Mouse (Mus musculus) G1E-ER4 (cell line): Measurements from ENCODE around the gene Itprip. TPM values are rescaled to one million over a fixed set of nuclear protein-coding genes. Genes with fewer than 3 reads are reported as not detected.

Source experiments
- GATA1 ChIP-seq: IDR thresholded peaks from one replicate; pipeline ENCODE4 v1.8.0; 2012; ENCODE audit warnings: low read length, inconsistent platforms
- polyA plus RNA-seq: library from polyadenylated mRNA; stranded (reverse); fragments of >175 nt; gene quantifications from 2 replicates; pipeline ENCODE4 v1.2.3, GENCODE M21; 2012

Gene Itprip
- polyA plus RNA-seq, 1 experiment, result 1.6 TPM

DNA sequence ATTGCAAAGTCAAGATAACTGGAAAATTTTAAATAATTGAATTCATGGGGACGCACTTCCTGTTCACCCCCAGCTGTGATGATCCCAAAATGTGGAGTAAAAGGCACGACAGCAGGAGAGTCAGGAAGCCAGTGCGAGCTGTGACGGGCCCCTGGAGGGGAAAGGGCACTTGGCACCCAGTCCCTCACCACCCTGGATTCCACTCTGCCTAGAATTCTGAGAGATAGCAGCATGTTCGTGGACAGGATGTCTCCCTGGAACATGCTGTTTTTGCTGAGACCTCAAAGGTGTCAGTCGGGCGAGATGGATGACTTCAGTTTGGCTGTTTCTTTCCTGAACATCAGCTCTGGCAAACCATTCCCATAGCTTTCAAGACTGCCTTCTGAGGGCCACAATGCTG, 6.7 kb upstream of the Itprip start:
- TF ChIP-seq GATA1, result no peak

DNA sequence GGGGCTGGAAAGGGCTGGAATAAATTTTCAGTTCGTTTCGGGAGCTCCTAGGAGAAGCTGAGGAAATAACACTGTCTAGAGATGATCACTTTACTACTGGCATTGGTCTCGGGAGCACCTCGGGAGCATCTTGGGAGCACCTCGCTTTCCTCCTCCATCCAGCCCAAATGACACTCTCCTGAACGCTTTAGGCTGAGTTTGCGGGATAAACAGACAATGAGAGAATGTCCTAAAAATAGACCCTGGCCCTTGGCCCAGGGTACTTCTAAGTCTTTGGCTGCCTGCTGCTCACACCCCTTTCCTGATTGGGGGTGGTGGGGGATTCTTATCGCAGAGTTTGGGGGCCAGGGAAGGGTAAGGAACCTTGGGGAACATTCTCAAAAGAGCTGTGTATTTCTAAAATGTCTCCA, 872 bp upstream of the Itprip start:
- no peak for TF ChIP-seq GATA1

DNA sequence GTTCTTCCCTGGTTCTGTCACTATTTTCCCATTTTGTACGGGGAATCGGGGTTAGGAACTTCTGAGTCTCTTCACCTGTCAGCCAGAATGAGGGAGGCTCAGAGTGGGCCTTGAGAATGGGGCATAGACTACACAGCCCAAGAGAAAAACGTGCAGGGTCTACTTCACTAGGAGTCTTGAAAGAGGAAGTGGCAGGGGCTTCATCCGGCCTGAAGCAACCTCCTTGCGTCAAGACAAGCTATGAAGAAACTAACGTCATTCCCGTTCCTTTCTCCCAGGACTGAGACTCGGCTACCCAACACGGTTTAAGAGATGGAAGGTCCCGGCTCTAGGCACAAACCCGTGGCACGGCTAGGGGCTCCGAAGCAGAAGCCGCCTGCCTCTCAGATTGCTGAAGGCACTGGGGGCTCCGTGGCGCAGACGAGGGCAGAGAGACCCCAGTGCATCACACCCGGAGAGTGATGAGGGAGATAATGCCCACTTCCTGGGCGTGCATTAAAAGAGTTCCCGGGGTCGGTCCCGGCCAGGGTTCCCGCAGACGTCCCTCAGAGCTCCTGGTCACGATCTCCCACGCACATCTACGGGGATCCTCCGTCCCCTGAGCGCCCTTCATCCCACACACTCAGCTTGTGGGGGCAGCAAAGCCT, 521 bp downstream of the Itprip start:
- TF ChIP-seq GATA1, result no peak

DNA sequence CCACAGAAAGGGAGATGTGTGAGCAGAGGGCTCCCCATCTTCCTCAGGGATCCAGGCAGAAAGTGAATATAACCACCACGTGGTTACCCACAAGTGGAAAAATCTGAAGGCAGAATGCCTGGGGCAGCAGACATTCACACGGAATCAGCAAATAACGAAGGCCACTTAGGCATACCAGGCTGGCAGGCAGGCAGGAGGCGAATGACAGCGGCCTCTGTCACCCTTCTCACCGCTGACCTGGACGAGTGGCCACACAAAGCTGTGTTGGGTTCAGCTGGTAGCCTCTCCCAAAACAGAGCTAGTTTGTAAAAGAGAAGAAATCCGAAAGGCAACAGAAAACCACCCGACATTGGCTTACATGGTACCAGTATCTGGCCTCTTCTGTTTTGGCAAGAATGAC, 1.1 kb downstream of the Itprip start:
- TF ChIP-seq GATA1, result no peak

DNA sequence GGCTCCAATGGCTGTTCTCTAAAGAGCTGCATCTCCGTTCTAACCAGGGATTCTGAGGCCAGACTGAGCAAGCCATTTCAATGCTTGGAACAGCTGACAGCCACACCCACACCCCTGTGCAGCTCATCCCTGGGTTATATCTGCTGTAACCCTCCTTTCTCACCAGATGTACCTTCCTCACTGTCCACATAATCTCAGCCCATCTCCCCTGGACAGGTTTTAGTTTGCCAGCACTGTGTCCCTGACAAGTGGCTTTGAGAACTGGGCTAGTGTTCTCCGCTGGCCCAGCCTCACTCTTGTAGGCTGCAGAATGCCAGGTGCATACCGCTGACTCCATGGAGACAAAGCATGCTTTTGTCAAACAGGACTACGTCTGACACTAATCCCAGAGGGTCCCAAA, 1.7 kb downstream of the Itprip start:
- TF ChIP-seq GATA1, result no peak

DNA sequence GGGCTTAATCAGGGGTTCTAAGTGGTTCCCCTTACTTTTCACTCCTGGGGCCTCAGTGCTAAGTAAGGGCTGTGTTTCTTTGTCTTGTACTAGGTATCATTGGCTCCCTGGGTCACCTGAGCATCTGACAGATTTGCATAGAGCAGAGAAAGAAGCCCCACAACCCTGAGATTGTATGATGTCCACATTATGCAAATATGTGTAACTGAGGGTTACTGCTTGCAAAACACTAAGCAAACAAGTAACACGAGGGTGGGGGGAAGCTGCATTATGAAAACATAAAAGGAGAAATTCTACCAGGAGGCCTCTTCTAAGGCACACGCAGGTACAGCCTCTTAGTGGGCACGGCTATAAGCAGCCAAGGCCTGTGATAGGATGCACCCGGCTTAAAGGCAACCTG, 3.8 kb downstream of the Itprip start:
- no peak for TF ChIP-seq GATA1

DNA sequence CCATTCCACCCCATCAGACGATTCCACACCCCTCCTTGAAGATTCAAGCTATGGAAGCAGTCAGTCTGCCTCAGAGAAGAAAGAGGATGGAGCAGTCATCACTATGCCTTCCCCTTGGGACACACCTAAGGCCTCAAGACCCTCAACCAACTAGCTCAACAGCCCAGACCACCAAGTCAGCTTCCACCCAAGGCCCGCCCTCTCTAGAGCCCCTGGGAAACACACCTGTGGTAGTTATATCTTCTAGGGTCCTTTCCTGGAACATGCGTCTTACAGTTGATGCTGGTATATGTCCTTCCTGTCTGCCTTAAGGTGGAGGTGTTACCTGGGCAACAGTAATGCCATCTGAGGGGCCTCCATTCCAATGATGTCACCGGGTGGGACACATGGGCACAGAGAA, 4.9 kb downstream of the Itprip start:
- no peak for TF ChIP-seq GATA1

DNA sequence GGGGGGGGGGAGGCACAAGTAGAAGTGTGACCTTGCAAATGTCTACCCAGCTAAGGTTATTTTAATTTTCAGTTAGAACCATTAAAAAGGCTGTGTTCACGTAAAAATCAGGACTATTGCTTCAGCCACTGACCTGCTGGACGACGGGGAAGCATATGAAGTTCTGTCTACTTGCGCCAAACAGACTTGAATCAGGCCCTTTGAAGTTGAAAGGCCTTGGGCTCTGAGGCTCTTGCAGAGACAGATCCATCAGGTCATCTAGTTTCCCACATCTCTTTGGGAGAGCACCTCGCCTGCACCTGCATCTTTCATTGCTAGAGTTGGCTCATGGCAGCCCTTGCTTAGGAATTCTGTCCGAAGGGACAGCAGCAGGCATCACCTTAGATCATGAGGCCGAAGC, 5.8 kb downstream of the Itprip start:
- no peak for TF ChIP-seq GATA1

DNA sequence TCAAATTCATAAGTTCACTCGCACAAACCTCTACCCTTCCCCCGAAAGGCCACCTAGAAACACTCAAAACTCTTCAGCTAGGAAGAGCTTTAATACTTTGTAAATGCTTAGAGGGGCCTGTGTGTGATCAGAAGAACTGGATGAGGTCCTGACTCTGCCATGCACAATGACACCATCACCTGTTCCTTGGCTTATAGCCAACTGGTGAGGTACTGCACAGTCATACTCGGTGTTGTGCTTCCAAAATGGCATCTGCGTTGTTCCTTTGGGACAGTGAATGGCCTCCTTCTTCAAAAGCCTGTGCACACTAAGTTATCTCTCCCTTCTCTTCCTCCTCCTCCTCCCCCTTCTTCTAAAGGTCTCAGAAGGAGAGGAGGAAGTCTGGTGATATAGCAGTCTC, 8.3 kb downstream of the Itprip start:
- TF ChIP-seq GATA1, result no peak

DNA sequence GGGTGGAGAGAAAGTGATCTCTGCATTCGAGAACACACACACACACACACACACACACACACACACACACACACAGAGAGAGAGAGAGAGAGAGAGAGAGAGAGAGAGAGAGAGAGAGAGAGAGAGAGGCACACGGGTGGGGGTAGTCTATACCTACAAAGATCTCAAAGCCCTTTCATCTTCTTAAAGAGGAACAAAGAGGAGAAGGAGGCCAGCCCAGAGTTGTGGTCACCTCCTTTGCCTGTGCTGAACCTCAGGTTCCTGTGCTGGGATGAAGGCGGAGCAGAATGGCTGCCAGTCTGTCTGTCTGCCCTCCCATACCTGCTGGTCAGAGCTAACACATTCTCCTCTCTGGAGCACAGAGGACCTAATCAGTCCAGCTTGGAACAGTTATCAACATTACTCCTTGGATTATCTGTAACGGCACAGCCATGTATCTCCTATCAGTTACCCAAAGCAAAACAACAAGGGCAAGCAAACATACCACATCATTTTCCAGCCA, 8.9 kb downstream of the Itprip start:
- TF ChIP-seq GATA1, result no peak

DNA sequence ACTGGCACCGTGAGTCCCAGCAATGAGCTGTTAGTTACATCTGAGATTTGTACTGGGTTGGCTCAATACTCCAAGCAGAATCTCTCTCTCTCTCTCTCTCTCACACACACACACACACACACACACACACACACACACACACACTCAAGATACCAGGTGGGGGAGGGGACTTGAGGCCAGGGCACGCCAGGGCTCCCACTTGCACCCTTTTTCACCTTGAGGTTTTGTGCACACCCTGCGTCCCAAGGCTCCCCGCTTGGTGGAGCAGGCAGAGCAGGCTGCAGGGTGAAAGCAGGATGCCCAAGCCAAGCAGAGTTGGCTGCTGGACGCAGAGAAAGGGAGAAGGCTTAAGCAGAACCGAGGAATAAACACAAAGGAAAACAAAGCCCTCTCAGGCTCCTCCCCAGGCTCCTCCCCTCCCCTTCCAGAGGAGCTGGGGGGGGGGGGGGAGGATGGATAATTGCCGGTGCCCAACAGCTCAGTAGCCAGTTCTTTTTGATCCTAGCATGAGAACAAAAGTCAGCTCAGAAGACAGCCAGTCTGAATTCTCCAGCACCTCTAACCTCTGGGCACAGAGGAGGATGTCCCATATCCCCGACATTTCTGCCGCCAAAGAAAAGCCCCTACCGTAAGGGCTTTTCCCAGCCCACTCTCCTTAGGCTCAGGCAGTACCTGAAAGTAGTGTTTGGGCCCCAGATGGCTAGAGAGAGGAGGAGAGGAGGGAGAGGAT, 9.5 kb downstream of the Itprip start:
- no peak for TF ChIP-seq GATA1

DNA sequence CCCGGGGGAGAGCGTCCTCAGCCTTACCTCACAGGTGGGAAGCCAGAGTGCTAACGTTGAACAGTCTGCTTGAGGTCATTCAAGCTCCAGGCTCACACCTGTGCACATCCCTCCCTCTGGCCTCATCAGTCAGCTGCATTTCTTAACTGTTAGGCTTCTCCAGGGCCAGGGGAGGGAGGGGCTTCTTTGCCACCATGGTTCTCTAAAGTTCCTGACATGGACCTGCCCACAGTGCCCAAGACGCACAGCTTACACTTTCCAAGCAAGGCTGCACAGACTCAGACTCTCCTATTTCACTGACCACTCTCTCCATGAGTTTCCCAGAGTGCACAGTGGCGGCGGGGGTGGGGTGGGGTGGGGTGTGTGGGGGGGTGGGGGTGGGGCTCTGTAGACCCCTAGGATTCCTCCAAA, 10.1 kb downstream of the Itprip start:
- no peak for TF ChIP-seq GATA1

DNA sequence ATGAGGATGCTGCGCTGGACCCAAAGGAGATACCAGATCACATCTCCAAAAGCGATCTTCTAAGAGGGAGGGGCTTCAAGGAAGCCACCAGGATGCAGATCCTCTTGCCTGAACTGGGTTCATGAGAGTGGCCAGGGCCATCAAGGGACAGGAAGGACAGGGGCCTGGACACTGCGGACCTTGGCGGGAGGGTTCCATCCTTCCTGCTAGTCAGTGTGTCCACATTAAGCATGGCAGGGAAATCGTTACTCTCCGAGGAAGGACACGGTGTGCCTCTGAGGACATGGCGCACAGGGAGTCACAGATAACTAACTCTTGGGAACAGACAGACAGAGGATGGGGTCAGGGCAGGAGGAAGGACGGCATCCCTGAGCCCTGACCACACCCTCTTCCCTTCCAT, 11.5 kb downstream of the Itprip start:
- no peak for TF ChIP-seq GATA1

DNA sequence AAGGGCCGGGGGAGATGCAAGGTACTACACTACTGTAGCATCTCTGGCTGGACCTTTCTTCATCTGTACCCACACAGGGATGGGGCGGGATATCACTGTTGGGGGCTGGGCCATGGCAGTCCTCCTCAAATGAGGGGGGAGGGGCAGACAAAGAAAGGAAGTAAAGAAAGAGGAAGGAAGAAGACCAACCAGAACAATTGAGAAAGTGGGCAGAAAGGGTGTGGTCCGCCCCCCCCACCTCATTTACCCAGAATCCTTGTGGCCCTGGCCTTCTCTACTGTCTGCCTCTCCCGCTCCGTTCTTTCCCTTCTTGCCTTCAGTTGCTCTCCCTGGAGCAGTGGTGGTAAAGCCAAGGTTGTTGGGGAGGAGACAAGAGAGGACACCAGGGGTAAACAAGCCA, 13.5 kb downstream of the Itprip start:
- no peak for TF ChIP-seq GATA1

DNA sequence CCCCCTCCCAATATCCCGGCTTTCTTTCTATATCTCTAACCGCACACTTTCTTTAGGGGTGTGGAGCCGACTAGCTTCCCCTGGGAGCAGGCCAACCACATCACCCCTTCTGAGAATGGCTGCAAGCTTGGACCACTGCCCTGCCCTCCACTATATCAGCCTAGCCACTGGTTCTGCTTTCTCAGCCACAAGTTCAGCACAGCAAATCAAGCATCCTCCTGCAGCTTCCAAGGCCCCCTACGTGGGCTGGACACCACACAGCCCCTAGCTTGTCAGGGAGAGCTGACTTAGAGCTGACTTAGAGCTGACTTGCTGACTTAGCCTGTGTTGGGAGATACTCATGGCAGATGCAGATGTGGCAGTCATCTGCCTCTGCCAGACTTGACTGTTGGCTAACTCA, 14.0 kb downstream of the Itprip start:
- TF ChIP-seq GATA1, result no peak

DNA sequence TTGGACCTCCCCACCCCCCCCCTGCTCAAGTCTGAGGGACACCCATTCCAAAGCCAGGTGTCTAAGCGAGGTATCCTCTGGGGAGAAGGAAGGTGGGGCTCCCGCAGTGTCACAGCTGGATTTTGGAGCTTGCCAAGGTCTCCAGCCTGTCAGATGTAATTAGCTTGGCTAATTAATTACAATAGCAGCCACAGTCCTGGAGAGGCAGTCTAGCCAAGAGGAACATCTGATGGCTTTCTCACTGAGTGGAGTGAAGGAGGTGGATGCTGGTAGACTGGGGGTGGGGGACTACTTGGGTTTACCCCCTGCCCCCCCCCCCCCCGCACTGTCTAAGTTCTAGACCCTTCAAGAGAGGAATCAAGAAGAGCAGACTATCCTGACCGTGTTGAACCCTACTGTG, 15.4 kb downstream of the Itprip start:
- TF ChIP-seq GATA1, result no peak
